In the genomic region with DNA sequence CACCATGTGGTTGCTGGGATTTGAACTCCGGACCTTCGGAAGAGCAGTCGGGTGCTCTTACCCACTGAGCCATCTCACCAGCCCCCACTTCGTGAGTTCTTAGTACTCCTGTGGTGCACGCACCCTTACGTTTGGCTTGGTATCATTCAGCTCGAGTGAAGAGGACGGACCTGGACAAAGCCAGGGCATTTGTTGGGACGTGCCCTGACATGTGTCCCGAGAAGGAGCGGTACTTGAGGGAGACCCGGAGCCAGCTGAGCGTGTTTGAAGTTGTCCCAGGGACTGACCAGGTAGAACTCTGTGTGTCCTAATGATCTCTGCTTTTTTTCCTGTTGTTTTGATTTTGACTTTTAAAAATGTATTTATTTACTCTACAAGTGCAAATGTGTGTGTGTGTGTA, we compare ENCODE assay signal across 42 mouse cellular contexts. TPM values are rescaled to one million over a fixed set of nuclear protein-coding genes. Genes with fewer than 3 reads are reported as not detected.
DNase-seq lines count a peak whose midpoint lies in the region; ATAC-seq and TF ChIP-seq lines count a peak whose summit lies in the region.
"Had no signal": no experiment of that assay in that cellular context is flagged by ENCODE, and none has a peak within 500 bp of the region (broad histone marks: within the 10 kb centered on the region; RNA-seq: fewer than 3 reads in every experiment).

No protein-coding gene starts in this region.

- no peak for TF ChIP-seq CTCF in heart, postnatal 0 days (IDR thresholded peaks at IDR 0.05; ENCODE audit: low read depth)
- TF ChIP-seq CTCF in E14TG2a.4 (conservative IDR thresholded peaks at IDR 0.05; ENCODE audit: low read length) (no peak), ES-Bruce4 (IDR thresholded peaks at IDR 0.05; ENCODE audit: low read depth, low read length) (no peak)

- ATAC-seq in heart, postnatal 0 days (ENCODE audit: insufficient read depth, low read depth): no peak
- ATAC-seq: forebrain, embryonic 16.5 days; hindbrain, embryonic 16.5 days; midbrain, embryonic 13.5 days had no signal

- H3K4me3 ChIP-seq in heart, postnatal 0 days (ENCODE audit: low read depth, low read length): no peak overlapping the region
- H3K4me3 ChIP-seq in E14TG2a.4 (replicated peaks; ENCODE audit: low read length) (peak overlapping the region; percentile 67), ES-Bruce4 (ENCODE audit: low read depth, low read length) (peak overlapping the region; percentile 31; the same call in 1 of the 2 replicates)
- H3K4me3 ChIP-seq: erythroblast, embryonic 14.5 days; heart, adult 2 months; kidney, embryonic 15.5 days; left cerebral cortex, adult 2 months; limb, embryonic 12.5 days; lung, embryonic 15.5 days; megakaryocyte, embryonic 14.5 days; midbrain, embryonic 13.5 days had no signal

- no peak for TF ChIP-seq EP300 in heart, postnatal 0 days (IDR thresholded peaks at IDR 0.05; ENCODE audit: low read depth)
- peak; percentile 36; the same call in 1 of the 2 replicates for TF ChIP-seq EP300 in ES-Bruce4 (IDR thresholded peaks at IDR 0.05; ENCODE audit: insufficient read depth, low read depth, low read length)

- peak overlapping the region; percentile 35; the same call in 1 of the 2 replicates for H3K27ac ChIP-seq in heart, postnatal 0 days (ENCODE audit: low read depth)
- peak overlapping the region; percentile 74 for H3K27ac ChIP-seq in ES-Bruce4 (ENCODE audit: insufficient read depth, low read length)
- H3K27ac ChIP-seq: heart, adult 2 months; kidney, embryonic 15.5 days; left cerebral cortex, adult 2 months; limb, embryonic 12.5 days; lung, embryonic 15.5 days; midbrain, embryonic 13.5 days had no signal

- no peak overlapping the region for H3K9ac ChIP-seq in heart, postnatal 0 days (replicated peaks; ENCODE audit: low read depth, low read length)
- peak overlapping the region; percentile 5 for H3K9ac ChIP-seq in ES-Bruce4 (ENCODE audit: low read depth, poor library complexity, severe bottlenecking)
- H3K9ac ChIP-seq: kidney, embryonic 15.5 days; limb, embryonic 12.5 days; lung, embryonic 15.5 days; midbrain, embryonic 13.5 days had no signal

- no peak for TF ChIP-seq POLR2A in ES-Bruce4 (IDR thresholded peaks at IDR 0.05; ENCODE audit: insufficient read depth, low read length)

- no peaks in the 10 kb centered on the region for H3K4me1 ChIP-seq in heart, postnatal 0 days (ENCODE audit: control insufficient read depth, insufficient read depth)
- H3K4me1 ChIP-seq in E14TG2a.4 (replicated peaks; ENCODE audit: low read depth, low read length): peaks cover 18% of the 10 kb centered on the region
- H3K4me1 ChIP-seq in ES-Bruce4 (ENCODE audit: control insufficient read depth, insufficient read depth, low read length): no peaks in the 10 kb centered on the region
- H3K4me1 ChIP-seq: kidney, embryonic 15.5 days; limb, embryonic 12.5 days; lung, embryonic 15.5 days; midbrain, embryonic 13.5 days had no signal

- WGBS in heart, postnatal 0 days: 88% methylated on average over 12 of the region's 13 CpGs

- DNase-seq in heart, postnatal 0 days (ENCODE audit: low spot score): no peak
- DNase-seq in heart, adult 11 months: no peak
- DNase-seq in gonadal fat pad, adult 2 months (ENCODE audit: low read depth): peak; percentile 17
- DNase-seq in thymus, postnatal 14 days: no peak
- DNase-seq in gastrocnemius, adult 18-20 months (ENCODE audit: low spot score): no peak
- DNase-seq: adrenal gland, adult 8-10 months; B cell, adult 2 months; cerebellum, adult 2 months; cerebellum, postnatal 14 days; gastrocnemius, postnatal 14 days; heart, adult 2 months; kidney, adult 18-20 months; lung, postnatal 36 days; retina, postnatal 1 day; spleen, adult 18-20 months; thymus, postnatal 25 days had no signal

- H3K36me3 ChIP-seq in heart, postnatal 0 days (replicated peaks; ENCODE audit: control insufficient read depth, insufficient read depth, low read length): peaks cover 97% of the 10 kb centered on the region
- H3K36me3 ChIP-seq in E14TG2a.4 (ENCODE audit: insufficient read depth, low read length) (peaks cover 97% of the 10 kb centered on the region), ES-Bruce4 (ENCODE audit: control insufficient read depth, insufficient read depth, low read length, poor library complexity, severe bottlenecking) (peaks cover 62% of the 10 kb centered on the region)

- H3K9me3 ChIP-seq in heart, postnatal 0 days (replicated peaks; ENCODE audit: control insufficient read depth, low read length): no peaks in the 10 kb centered on the region
- H3K9me3 ChIP-seq in E14TG2a.4 (ENCODE audit: low read length) (no peaks in the 10 kb centered on the region), ES-Bruce4 (replicated peaks; ENCODE audit: control insufficient read depth, insufficient read depth, low read length, poor library complexity, severe bottlenecking) (no peaks in the 10 kb centered on the region)
- H3K9me3 ChIP-seq: kidney, embryonic 15.5 days; limb, embryonic 12.5 days; lung, embryonic 15.5 days; megakaryocyte, embryonic 14.5 days; midbrain, embryonic 13.5 days had no signal

- H3K4me2 ChIP-seq in heart, postnatal 0 days (ENCODE audit: low read depth, low read length): no peak overlapping the region
- H3K4me2 ChIP-seq: kidney, embryonic 15.5 days; limb, embryonic 12.5 days; lung, embryonic 15.5 days; midbrain, embryonic 13.5 days had no signal

- no peaks in the 10 kb centered on the region for H3K27me3 ChIP-seq in heart, postnatal 0 days (ENCODE audit: control insufficient read depth, insufficient read depth, low read length)
- H3K27me3 ChIP-seq in E14TG2a.4 (ENCODE audit: insufficient read depth, low read length) (no peaks in the 10 kb centered on the region), ES-Bruce4 (ENCODE audit: control insufficient read depth, insufficient read depth, low read length, poor library complexity, severe bottlenecking) (no peaks in the 10 kb centered on the region)
- H3K27me3 ChIP-seq: kidney, embryonic 15.5 days; limb, embryonic 12.5 days; lung, embryonic 15.5 days; megakaryocyte, embryonic 14.5 days; midbrain, embryonic 13.5 days had no signal

RNA-seq across cellular contexts. Expression of gene Ybey, which starts 11.9 kb away (rescaled TPM):
- 3.0 and 6.3 TPM in 2 replicates for total RNA-seq in heart, postnatal 0 days (2014; rRNA removed; ENCODE audit: low replicate concordance)
- 4.5 TPM in 2 replicates for polyA plus RNA-seq in heart, postnatal 0 days (2015; fragmentation: Nextera tagmentation; extraction: Ambion mirVana)
- polyA plus RNA-seq in ES-Bruce4 (2011; ENCODE audit: insufficient read depth, insufficient read length, low read depth, missing spikeins): 4.1 and 5.6 TPM in 2 replicates
- 2.9 and 3.2 TPM in 2 replicates for polyA plus RNA-seq in gonadal fat pad, adult 2 months (2012; rRNA removed)
- 1 to 10 TPM; 3.8 to 3.9 TPM for total RNA-seq in gastrocnemius, adult 18-20 months (2021)

RNA-seq across cellular contexts. Expression of gene Mcm3ap, which starts 12.1 kb away (rescaled TPM):
- total RNA-seq in heart, postnatal 0 days (2014; rRNA removed; ENCODE audit: low replicate concordance): 42.0 and 58.6 TPM in 2 replicates
- polyA plus RNA-seq in heart, postnatal 0 days (2015; fragmentation: Nextera tagmentation; extraction: Ambion mirVana): 28.6 and 30.9 TPM in 2 replicates
- polyA plus RNA-seq in ES-Bruce4 (2011; ENCODE audit: insufficient read depth, insufficient read length, low read depth, missing spikeins): 59.1 and 66.6 TPM in 2 replicates
- polyA plus RNA-seq in gonadal fat pad, adult 2 months (2012; rRNA removed): 17.3 and 21.6 TPM in 2 replicates
- 10 to 100 TPM; 16.9 to 18.4 TPM for total RNA-seq in gastrocnemius, adult 18-20 months (2021)

RNA-seq across cellular contexts. Expression of gene 2610028H24Rik, which starts 32.0 kb away (rescaled TPM):
- not detected in 2 replicates for total RNA-seq in heart, postnatal 0 days (2014; rRNA removed; ENCODE audit: low replicate concordance)
- polyA plus RNA-seq in heart, postnatal 0 days (2015; fragmentation: Nextera tagmentation; extraction: Ambion mirVana): 0.47 TPM in 1 of 2 replicates, not detected in the other
- polyA plus RNA-seq in ES-Bruce4 (2011; ENCODE audit: insufficient read depth, insufficient read length, low read depth, missing spikeins): not detected in 2 replicates
- polyA plus RNA-seq in gonadal fat pad, adult 2 months (2012; rRNA removed): 1.1 and 2.9 TPM in 2 replicates
- under 1 TPM in 1 of 2 experiments, not detected in 1; 0.23 TPM for total RNA-seq in gastrocnemius, adult 18-20 months (2021)
- total RNA-seq: adrenal gland, adult 8-10 months; adrenal gland, postnatal 4 days; layer of hippocampus, adult 18-20 months; layer of hippocampus, postnatal 10 days; left cerebral cortex, adult 2 months; left cerebral cortex, postnatal 25 days; liver, adult 2 months; monocyte, adult 5-6 weeks had no signal
- polyA plus RNA-seq: cerebellum, adult 2 months; erythroblast, embryonic 14.5 days; forebrain, embryonic 11.5 days; forebrain, embryonic 16.5 days; hindbrain, embryonic 11.5 days; hindbrain, embryonic 16.5 days; intestine, embryonic 14.5 days; kidney, embryonic 15.5 days; limb, embryonic 12.5 days; liver, adult 2 months; liver, embryonic 16.5 days; midbrain, embryonic 13.5 days; neural tube, embryonic 14.5 days had no signal

RNA-seq across cellular contexts. Expression of gene Pcnt, which starts 38.3 kb away (rescaled TPM):
- total RNA-seq in heart, postnatal 0 days (2014; rRNA removed; ENCODE audit: low replicate concordance): 17.6 and 39.4 TPM in 2 replicates
- polyA plus RNA-seq in heart, postnatal 0 days (2015; fragmentation: Nextera tagmentation; extraction: Ambion mirVana): 9.0 and 9.5 TPM in 2 replicates
- 42.2 and 47.0 TPM in 2 replicates for polyA plus RNA-seq in ES-Bruce4 (2011; ENCODE audit: insufficient read depth, insufficient read length, low read depth, missing spikeins)
- polyA plus RNA-seq in gonadal fat pad, adult 2 months (2012; rRNA removed): 11.7 and 15.6 TPM in 2 replicates
- total RNA-seq in gastrocnemius, adult 18-20 months (2021): 10 to 100 TPM; 59.1 to 63.4 TPM

RNA-seq across cellular contexts. Expression of gene AC141477.1, which starts 40.6 kb away (rescaled TPM):
- total RNA-seq in heart, postnatal 0 days (2014; rRNA removed; ENCODE audit: low replicate concordance): not detected in 2 replicates
- 1.6 TPM in 1 of 2 replicates, not detected in the other for polyA plus RNA-seq in heart, postnatal 0 days (2015; fragmentation: Nextera tagmentation; extraction: Ambion mirVana)
- polyA plus RNA-seq in ES-Bruce4 (2011; ENCODE audit: insufficient read depth, insufficient read length, low read depth, missing spikeins): 47.3 and 67.3 TPM in 2 replicates
- not detected in 2 replicates for polyA plus RNA-seq in gonadal fat pad, adult 2 months (2012; rRNA removed)
- total RNA-seq in gastrocnemius, adult 18-20 months (2021): not detected
- total RNA-seq: adrenal gland, postnatal 4 days; gastrocnemius, postnatal 14 days; heart, adult 2 months; heart, postnatal 25 days; layer of hippocampus, adult 18-20 months; layer of hippocampus, postnatal 10 days; left cerebral cortex, adult 2 months; left cerebral cortex, postnatal 25 days; liver, adult 2 months had no signal
- polyA plus RNA-seq: cerebellum, adult 2 months; cortical plate, adult 2 months; embryonic facial prominence, embryonic 14.5 days; erythroblast, embryonic 14.5 days; forebrain, embryonic 11.5 days; forebrain, embryonic 16.5 days; heart, adult 2 months; hindbrain, embryonic 11.5 days; hindbrain, embryonic 16.5 days; intestine, embryonic 14.5 days; kidney, embryonic 15.5 days; limb, embryonic 12.5 days; liver, adult 2 months; liver, embryonic 16.5 days; lung, embryonic 15.5 days; midbrain, embryonic 13.5 days; neural tube, embryonic 14.5 days; stomach, embryonic 16.5 days had no signal
